Mouse (Mus musculus): ENCODE measurements at regions not wholly inside any gene's neighbourhood (a gene's known extent, or its start where the extent isn't known, plus 50 kb on each side); places are given as distances from the start of the nearest gene placed in this dataset.

- DNase-seq (ENCODE audit: low spot score in 2 of 2): no peak
Observed at GRCm38 (mm10) chr1:98192671-98193070, 97.2 kb upstream of the Pam start.

DNA sequence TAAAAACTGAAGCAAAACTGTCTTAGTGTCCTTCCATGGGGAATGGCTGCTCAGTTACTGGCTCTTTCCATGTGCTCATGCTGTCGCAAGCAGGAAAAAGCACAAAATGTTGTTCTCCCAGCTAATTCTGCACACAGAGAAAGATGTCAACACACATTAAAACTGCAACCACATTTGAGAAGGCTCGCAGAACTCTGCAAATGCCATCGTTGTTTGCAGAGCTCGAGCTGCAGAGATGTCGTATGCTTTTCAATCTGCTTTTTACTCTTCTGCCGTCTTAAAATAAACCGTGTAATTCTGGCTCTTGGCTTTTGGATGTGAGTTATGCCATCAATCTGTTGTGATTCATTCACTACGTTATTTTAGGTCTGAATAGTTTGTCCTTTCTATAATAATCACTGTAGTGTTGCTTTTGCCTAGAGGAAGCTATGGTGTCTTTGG, 96.6 kb upstream of the Pam start:
- DNase-seq (ENCODE audit: low spot score in 2 of 2): no peak

- no peak for DNase-seq (ENCODE audit: low spot score in 2 of 2)
Observed at GRCm38 (mm10) chr1:98191331-98191730, 95.9 kb upstream of the Pam start.

DNA sequence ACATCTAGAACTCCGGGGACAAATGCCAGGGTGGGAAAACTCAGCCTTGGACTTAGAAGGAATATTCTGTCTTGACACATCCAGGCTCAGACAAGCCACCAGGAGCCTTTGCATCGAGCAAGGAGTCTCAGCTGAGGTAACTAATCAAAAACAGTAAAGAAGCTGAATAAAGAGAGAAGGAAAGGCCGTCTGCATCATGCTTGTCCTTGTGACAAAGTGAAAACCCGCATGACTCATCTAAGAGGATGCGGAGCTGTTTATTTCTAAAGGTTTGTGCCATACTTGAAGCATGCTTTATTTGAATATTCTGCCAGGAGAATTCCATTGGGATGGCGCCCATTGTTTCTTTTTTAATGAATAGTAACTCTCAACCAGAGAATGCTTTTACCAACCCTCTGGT, 95.3 kb upstream of the Pam start:
- no peak for DNase-seq (ENCODE audit: low spot score in 2 of 2)

DNA sequence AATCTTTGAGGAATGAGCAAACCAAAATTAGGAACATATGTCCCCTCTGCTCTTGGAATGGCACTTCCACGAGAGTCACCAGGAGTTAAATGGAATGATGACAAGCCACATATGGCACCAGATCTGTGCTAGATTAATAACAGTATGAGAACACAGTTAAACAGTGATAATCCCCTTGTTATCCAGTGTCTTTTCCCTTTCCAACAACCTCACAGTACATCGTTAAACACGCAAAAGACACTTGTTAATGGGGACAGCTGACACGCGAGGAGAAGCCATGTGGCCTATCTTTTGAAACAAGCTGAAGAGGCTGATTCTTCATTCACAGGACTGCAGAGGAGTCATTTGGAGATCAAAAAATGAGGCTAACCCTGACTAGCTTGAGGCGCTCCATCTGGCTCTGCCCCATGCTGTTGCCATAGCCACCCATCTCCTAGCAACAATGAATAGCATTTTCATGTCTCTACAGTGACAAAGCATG, 94.6 kb upstream of the Pam start:
- DNase-seq (ENCODE audit: low spot score in 2 of 2): no peak

DNA sequence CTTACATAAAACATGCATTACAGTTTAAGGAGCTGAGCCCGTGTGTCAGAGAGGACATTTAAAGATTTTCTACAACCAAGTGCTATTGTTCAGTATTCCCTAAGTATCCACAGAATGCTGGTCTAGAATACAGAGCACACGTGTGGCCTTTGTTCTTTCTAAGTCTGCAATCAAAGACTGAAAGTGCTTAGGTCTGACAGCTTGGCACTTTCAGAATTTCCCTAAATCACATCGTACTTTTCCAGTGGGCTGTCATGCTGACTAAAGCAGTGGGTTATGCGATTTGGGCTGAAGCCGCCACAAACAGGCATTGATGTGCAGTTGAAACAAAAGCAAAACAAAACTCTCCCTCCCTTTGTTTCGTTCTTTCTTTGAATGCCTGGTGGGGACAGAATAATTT, 84.9 kb upstream of the Pam start:
- no peak for DNase-seq (ENCODE audit: low spot score in 2 of 2)

DNA sequence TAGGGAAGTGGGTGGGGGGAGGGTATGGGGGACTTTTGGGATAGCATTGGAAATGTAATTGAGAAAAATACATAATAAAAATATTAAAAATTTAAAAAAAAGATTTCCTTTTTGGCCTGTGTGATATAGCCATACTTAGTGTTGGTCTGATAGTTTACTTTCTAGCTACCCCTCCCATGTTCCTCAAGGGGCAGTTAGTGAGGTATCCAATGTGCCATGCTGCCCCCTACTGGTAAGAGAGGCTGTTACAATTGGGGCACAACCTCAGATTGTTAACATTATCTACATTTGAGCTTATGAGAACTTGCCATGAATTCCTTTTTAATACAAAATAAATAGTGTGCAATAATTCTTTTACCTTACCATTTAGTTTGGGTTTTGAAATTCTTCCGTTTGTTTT, 83.6 kb upstream of the Pam start:
- DNase-seq (ENCODE audit: low spot score in 2 of 2): peak; percentile 8 to 11

GRCm38 (mm10) chr1:98174811-98175132, 79.3 kb upstream of the Pam start:
- no peak for DNase-seq (ENCODE audit: low spot score in 2 of 2)

DNA sequence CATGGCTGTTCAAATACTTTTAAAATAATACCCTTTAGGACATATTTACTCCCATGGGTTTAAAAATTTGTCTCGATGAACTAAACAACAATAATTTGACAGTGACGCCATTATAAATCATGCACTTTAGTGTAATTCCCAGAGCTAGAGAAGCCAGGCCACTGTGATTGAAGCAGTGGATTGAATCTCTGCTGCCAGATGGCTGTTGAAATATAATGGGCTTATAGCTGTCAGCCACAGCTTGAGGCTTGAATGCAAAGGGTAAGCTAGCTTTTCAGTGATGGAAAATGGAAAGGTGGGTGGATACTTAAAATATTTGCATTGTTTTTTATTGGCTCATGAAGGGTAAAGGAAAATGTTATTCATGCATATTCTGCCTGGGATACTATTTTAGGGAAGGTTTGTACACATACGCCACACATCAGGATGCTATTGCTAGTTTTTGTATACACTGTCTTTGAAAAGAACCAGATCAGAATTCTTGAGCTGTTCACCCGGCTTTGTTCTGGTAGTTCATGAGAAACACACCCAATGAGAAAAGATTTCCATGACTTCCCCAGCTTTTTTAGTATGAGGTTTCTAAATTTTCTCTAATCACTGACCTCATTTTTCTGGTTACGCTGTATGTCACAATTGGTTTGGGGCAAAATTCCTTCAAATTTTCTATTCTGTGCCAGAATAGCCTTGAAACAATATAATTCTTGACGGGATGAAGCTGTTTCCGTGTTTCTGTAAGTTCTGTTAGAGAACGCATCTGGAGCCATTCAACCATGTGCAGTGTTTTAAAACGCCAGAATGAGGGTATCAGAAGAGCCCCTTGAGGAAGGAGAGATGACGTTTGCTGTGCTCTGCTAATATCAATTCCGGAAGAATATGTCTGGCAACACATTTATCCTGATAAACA, 78.7 kb upstream of the Pam start:
- no peak for DNase-seq (ENCODE audit: low spot score in 2 of 2)

DNA sequence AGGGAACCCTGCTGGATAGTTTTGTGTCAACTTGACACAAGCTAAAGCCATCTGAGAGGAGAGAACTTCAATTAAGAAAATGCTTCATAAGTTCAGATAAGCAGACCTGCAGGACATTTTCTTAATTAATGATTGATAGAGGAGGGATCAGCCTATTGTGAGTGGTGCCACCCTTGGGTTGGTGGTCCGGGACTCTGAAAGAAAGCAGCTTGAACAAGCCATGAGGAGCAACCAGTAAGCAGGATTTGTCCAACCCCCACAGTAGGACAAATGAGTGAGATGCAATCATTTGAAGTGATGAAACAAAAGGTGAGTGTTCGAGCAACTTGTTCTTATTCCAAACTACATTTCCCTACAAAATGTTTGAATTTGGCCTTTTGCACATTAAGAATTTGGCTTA, 78.0 kb upstream of the Pam start:
- DNase-seq (ENCODE audit: low spot score in 2 of 2): no peak

- DNase-seq (ENCODE audit: low spot score in 2 of 2): no peak
Observed at GRCm38 (mm10) chr1:98171291-98171690, 75.8 kb upstream of the Pam start.

GRCm38 (mm10) chr1:98169352-98169751, 73.9 kb upstream of the Pam start:
- DNase-seq (ENCODE audit: low spot score in 2 of 2): no peak

DNA sequence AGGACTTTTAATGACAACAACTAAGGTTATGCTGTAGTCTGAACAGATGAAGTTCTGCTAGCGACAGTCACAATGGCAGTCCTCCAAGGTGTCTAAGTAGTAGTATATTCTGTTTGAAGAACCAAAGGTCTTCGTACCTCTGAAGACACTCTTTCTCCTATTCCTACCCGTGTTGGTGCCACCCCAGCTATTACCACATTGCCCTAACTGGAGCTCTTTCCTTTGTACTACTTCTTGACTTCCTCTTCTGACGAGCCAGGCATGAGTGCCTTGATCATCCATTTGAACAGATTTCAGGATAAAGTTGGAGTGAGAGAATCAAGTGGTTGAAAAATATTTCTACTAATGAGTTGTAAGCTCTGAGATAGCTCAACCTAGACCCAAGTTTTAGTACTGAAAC, 72.4 kb upstream of the Pam start:
- no peak for DNase-seq (ENCODE audit: low spot score in 2 of 2)

DNA sequence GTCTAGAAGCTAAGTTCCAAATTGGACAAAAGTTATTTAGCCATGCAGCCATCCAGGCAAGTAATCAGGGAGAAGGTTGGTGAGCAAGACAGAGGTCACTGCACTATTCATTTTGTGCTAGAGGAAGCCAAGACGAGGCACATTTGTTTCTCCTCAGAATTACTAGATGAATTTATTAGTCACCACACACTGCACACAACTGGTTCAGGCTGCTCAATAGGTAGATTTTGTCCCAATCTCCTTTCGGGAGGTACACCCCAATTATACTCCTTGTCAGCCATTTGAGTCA, 67.1 kb upstream of the Pam start:
- DNase-seq (ENCODE audit: low spot score in 2 of 2): no peak

GRCm38 (mm10) chr1:98161882-98162638, 66.6 kb upstream of the Pam start:
- DNase-seq (ENCODE audit: low spot score in 2 of 2): no peak

- no peak for DNase-seq (ENCODE audit: low spot score in 2 of 2)
Observed at GRCm38 (mm10) chr1:98158969-98159368, 63.5 kb upstream of the Pam start.

GRCm38 (mm10) chr1:98147361-98147760, 51.9 kb upstream of the Pam start:
- DNase-seq (ENCODE audit: low spot score in 2 of 2): no peak
